Mouse (Mus musculus) limb, embryonic 11.5 days (tissue): ENCODE results near the gene Oit3. TPM values are rescaled to one million over a fixed set of nuclear protein-coding genes. Genes with fewer than 3 reads are reported as not detected.

Source experiments
- ATAC-seq: fragments of 200-750 bp; cut with Nextera tagmentation; 2 replicates; pipeline ENCODE4 v1.8.0; 2017; ENCODE audit warnings: low read depth; ENCODE audit not compliant: insufficient number of reproducible peaks, low FRiP score, low TSS enrichment
- DNase-seq: peaks from one replicate; pipeline ENCODE4 v3.0.0-alpha.2; 2015; ENCODE audit warnings: low spot score
- H3K27ac ChIP-seq: fragments of 300-500 bp; sonication (generic); replicated peaks from 2 replicates; pipeline ENCODE4 v1.5.1; 2014; ENCODE audit warnings: low read depth, mild to moderate bottlenecking, low read length
- H3K27me3 ChIP-seq: fragments of 300-500 bp; sonication (generic); 2 replicates; pipeline ENCODE4 v1.6.1; 2014; ENCODE audit warnings: mild to moderate bottlenecking, low read length, mixed read lengths; ENCODE audit not compliant: control insufficient read depth, insufficient read depth
- H3K36me3 ChIP-seq: fragments of 300-500 bp; sonication (generic); 2 replicates; pipeline ENCODE4 v1.6.1; 2014; ENCODE audit warnings: mild to moderate bottlenecking, low read length, moderate library complexity, mixed read lengths; ENCODE audit not compliant: control insufficient read depth, insufficient read depth
- H3K4me1 ChIP-seq: fragments of 300-500 bp; sonication (generic); 2 replicates; pipeline ENCODE4 v1.6.1; 2014; ENCODE audit warnings: low read length, mixed read lengths; ENCODE audit not compliant: control insufficient read depth, insufficient read depth
- H3K4me2 ChIP-seq: fragments of 300-500 bp; sonication (generic); 2 replicates; pipeline ENCODE4 v1.6.1; 2014; ENCODE audit warnings: low read depth, mild to moderate bottlenecking, moderate library complexity; ENCODE audit not compliant: severe bottlenecking
- H3K4me3 ChIP-seq: fragments of 300-500 bp; sonication (generic); 2 replicates; pipeline ENCODE4 v1.5.1; 2014; ENCODE audit warnings: low read depth, low read length
- H3K9ac ChIP-seq: fragments of 300-500 bp; sonication (generic); 2 replicates; pipeline ENCODE4 v1.6.1; 2014; ENCODE audit warnings: mild to moderate bottlenecking, low read length
- H3K9me3 ChIP-seq: fragments of 300-500 bp; sonication (generic); 2 replicates; pipeline ENCODE4 v1.6.1; 2016; ENCODE audit warnings: low read length; ENCODE audit not compliant: control insufficient read depth
- whole genome bisulfite sequencing: fragments of 180-500 bp; shearing (Covaris S2); extraction: QIAGEN DNeasy Blood & Tissue Kit; methylation state at CpG from one replicate; pipeline ENCODE4 v1.1.7; 2014; 5-methylcytosine and 5-hydroxymethylcytosine counted together
- polyA plus RNA-seq: library from polyadenylated mRNA; unstranded; fragments of >200 nt; fragmentation: Nextera tagmentation; extraction: Ambion mirVana; gene quantifications from 2 replicates; pipeline ENCODE4 v1.2.1, GENCODE M21; 2014

The Oit3 gene
- polyA plus RNA-seq, 1 experiment from 2014 or later: 1.1 TPM

GRCm38 (mm10) chr10:59465546-59465945 lies 24.0 kb upstream of the Oit3 start:
- H3K27me3 ChIP-seq: no peaks in the 10 kb centered on the region
- WGBS: 72% methylated on average over 3 of the region's 3 CpGs
- H3K4me1 ChIP-seq: peaks cover 5% of the 10 kb centered on the region; the same call in 1 of the 2 replicates
- H3K27ac ChIP-seq: no peak overlapping the region
- H3K9me3 ChIP-seq: no peaks in the 10 kb centered on the region
- no peaks in the 10 kb centered on the region for H3K36me3 ChIP-seq
- DNase-seq (no peak), ATAC-seq (no peak)
- no peak overlapping the region for H3K9ac ChIP-seq
- no peak overlapping the region for H3K4me2 ChIP-seq
- no peak overlapping the region for H3K4me3 ChIP-seq

GRCm38 (mm10) chr10:59462307-59462706 lies 20.7 kb upstream of the Oit3 start:
- H3K27me3 ChIP-seq: no peaks in the 10 kb centered on the region
- H3K27ac ChIP-seq: peak overlapping the region; percentile 51; the same call in 1 of the 2 replicates
- no peak overlapping the region for H3K4me3 ChIP-seq
- no peaks in the 10 kb centered on the region for H3K9me3 ChIP-seq
- ATAC-seq (peak; percentile 39; the same call in 1 of the 2 replicates), DNase-seq (no peak)
- WGBS: 80% methylated on average over 6 of the region's 6 CpGs
- H3K4me2 ChIP-seq: no peak overlapping the region
- H3K36me3 ChIP-seq: no peaks in the 10 kb centered on the region
- H3K4me1 ChIP-seq: peaks cover 5% of the 10 kb centered on the region; the same call in 1 of the 2 replicates
- no peak overlapping the region for H3K9ac ChIP-seq

DNA sequence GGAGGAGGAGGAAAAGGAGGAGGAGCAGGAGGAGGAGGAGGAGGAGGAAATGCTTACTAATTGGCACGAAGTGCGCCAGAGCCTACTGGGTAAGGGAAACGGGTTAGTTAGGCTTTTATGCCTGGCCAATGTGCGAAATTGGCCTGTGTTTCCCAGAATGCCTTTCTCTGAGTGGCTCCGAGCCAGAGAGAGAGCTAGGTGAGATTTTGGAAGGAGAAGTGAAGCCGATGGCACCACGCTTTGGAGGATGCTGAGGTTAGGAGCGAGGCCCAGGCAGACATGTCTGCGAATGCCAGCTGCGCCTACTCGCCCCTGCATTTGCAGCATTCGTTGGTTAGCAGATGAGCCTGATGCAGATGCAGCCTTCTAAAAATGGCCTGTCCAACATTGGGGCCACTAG lies 18.2 kb upstream of the Oit3 start:
- H3K9me3 ChIP-seq: no peaks in the 10 kb centered on the region
- no peaks in the 10 kb centered on the region for H3K27me3 ChIP-seq
- H3K4me1 ChIP-seq: no peaks in the 10 kb centered on the region
- no peak for DNase-seq
- no peak overlapping the region for H3K4me3 ChIP-seq
- H3K27ac ChIP-seq: no peak overlapping the region
- no peaks in the 10 kb centered on the region for H3K36me3 ChIP-seq
- no peak overlapping the region for H3K9ac ChIP-seq
- no peak overlapping the region for H3K4me2 ChIP-seq
- 91% methylated on average over 12 of the region's 12 CpGs for whole genome bisulfite sequencing
- no peak for ATAC-seq

- Histone ChIP-seq H3K36me3 (no peaks in the 10 kb centered on the region; the same call in 1 of the 2 replicates), H3K27me3 (no peaks in the 10 kb centered on the region), H3K27ac (no peak overlapping the region), H3K9me3 (no peaks in the 10 kb centered on the region), H3K4me2 (no peak overlapping the region), H3K4me1 (no peaks in the 10 kb centered on the region), H3K9ac (no peak overlapping the region), H3K4me3 (no peak overlapping the region)
- DNase-seq: no peak
- no peak for ATAC-seq
- WGBS: 95% methylated on average over 15 of the region's 15 CpGs
These were observed 13.1 kb upstream of the Oit3 start for GRCm38 (mm10) chr10:59454631-59455030.

DNA sequence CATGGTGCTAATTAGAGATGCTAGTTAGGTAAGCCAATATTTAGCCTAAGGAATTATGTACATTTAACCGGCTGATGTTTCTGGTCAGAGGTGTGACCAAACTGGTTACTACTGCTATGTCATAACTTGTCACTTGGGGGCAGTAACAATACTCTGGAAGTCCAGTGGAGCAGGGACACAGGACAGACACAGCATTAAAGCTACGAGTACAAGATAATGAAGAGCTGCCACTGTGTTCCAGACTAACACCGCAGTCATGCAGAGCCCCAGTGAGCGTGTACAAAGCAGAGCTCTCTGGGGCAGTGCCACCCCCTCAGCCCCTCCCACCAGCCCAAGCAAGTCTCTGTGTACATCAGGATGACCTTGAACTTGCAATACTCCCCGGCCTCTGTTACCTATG lies 10.3 kb upstream of the Oit3 start:
- 61% methylated on average over 5 of the region's 5 CpGs for WGBS
- no peak overlapping the region for H3K4me2 ChIP-seq
- ATAC-seq (no peak), DNase-seq (no peak)
- H3K27ac ChIP-seq: no peak overlapping the region
- H3K4me3 ChIP-seq: no peak overlapping the region
- H3K27me3 ChIP-seq: no peaks in the 10 kb centered on the region
- no peak overlapping the region for H3K9ac ChIP-seq
- H3K36me3 ChIP-seq: no peaks in the 10 kb centered on the region; the same call in 1 of the 2 replicates
- no peaks in the 10 kb centered on the region for H3K9me3 ChIP-seq
- no peaks in the 10 kb centered on the region for H3K4me1 ChIP-seq

GRCm38 (mm10) chr10:59447546-59447945 lies 6.0 kb upstream of the Oit3 start:
- no peak for DNase-seq
- WGBS: 77% methylated on average over 9 of the region's 9 CpGs

DNA sequence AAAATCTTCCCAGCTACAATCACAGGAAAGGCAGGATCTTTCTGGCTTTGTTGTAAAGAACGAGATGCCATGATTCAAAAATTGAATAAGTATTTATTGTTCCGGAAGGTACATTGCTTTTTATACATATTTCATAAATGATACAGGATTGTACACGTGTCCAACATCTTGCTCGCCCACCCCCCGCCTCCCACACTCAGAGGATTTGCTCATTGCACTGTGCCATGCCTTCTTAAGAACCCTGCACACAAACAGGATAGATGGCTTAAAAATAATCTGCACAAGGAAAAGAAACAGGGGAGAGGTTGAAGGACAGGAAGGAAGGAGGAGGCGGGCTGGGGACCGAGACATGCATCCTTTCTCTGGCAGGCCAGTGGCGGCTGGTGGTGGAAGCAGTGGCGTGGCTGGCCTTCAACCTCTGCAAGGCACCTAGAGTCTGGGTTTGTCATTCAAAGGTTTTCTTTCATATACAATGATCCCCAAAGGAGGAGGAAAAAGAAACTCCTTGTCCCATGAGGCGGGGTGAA lies 5.4 kb upstream of the Oit3 start:
- H3K9me3 ChIP-seq: no peaks in the 10 kb centered on the region
- H3K4me1 ChIP-seq: no peaks in the 10 kb centered on the region
- no peak overlapping the region for H3K4me3 ChIP-seq
- ATAC-seq (no peak), DNase-seq (no peak)
- H3K27ac ChIP-seq: no peak overlapping the region
- H3K4me2 ChIP-seq: no peak overlapping the region
- H3K36me3 ChIP-seq: no peaks in the 10 kb centered on the region
- WGBS: 90% methylated on average over 10 of the region's 10 CpGs
- H3K27me3 ChIP-seq: no peaks in the 10 kb centered on the region
- H3K9ac ChIP-seq: no peak overlapping the region

More at GRCm38 (mm10) chr10:59447546-59447945, 6.0 kb upstream of the Oit3 start:
- ATAC-seq: no peak
- H3K4me2 ChIP-seq: no peak overlapping the region
- H3K4me3 ChIP-seq: no peak overlapping the region
- no peak overlapping the region for H3K27ac ChIP-seq
- H3K9ac ChIP-seq: no peak overlapping the region
- no peaks in the 10 kb centered on the region for H3K27me3 ChIP-seq
- H3K4me1 ChIP-seq: no peaks in the 10 kb centered on the region
- no peaks in the 10 kb centered on the region for H3K9me3 ChIP-seq
- H3K36me3 ChIP-seq: no peaks in the 10 kb centered on the region

- WGBS: 53% methylated on average over 8 of the region's 8 CpGs
- Histone ChIP-seq H3K4me2 (no peak overlapping the region), H3K4me1 (no peaks in the 10 kb centered on the region), H3K27me3 (no peaks in the 10 kb centered on the region), H3K9ac (no peak overlapping the region), H3K9me3 (no peaks in the 10 kb centered on the region), H3K4me3 (no peak overlapping the region), H3K27ac (no peak overlapping the region), H3K36me3 (no peaks in the 10 kb centered on the region)
- DNase-seq (no peak), ATAC-seq (no peak)
These were observed 3.1 kb upstream of the Oit3 start for GRCm38 (mm10) chr10:59444635-59445034.

- no peak overlapping the region for H3K27ac ChIP-seq
- H3K9me3 ChIP-seq: no peaks in the 10 kb centered on the region
- DNase-seq (no peak), ATAC-seq (no peak)
- WGBS: 88% methylated on average over 3 of the region's 3 CpGs
- H3K36me3 ChIP-seq: no peaks in the 10 kb centered on the region
- no peaks in the 10 kb centered on the region for H3K27me3 ChIP-seq
- H3K4me3 ChIP-seq: no peak overlapping the region
- H3K4me2 ChIP-seq: no peak overlapping the region
- no peak overlapping the region for H3K9ac ChIP-seq
- no peaks in the 10 kb centered on the region for H3K4me1 ChIP-seq
These were observed 2.5 kb upstream of the Oit3 start for GRCm38 (mm10) chr10:59444106-59444505.
